ENCODE assay signal across 24 mouse cellular contexts in the genomic region with DNA sequence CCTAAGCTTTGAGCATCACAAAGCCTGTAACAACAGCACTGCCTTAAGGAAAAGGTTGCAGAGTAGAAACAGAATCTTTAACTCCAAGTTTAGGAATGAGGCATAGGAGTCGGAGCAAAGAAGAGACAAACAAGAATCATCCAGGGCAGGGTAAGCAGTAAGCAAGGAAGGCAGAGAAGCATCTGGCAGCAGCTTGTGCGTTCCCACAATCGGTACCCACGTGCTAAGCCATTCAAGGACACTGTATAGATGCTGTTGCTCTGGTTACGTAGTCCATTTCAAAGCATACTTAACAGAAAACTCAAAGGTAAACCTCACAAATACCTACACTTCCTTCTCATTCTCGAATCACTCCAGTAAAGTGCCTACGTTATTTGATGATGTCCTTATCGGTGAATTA. TPM values are rescaled to one million over a fixed set of nuclear protein-coding genes. Genes with fewer than 3 reads are reported as not detected.
DNase-seq lines count a peak whose midpoint lies in the region; ATAC-seq lines count a peak whose summit lies in the region.
"Had no signal": no experiment of that assay in that cellular context is flagged by ENCODE, and none has a peak within 500 bp of the region (broad histone marks: within the 10 kb centered on the region; RNA-seq: fewer than 3 reads in every experiment).

No protein-coding gene starts in this region.

- H3K4me1 ChIP-seq in midbrain, embryonic 14.5 days (ENCODE audit: control insufficient read depth, insufficient read depth, low read length), result no peaks in the 10 kb centered on the region
- no peaks in the 10 kb centered on the region; the same call in 1 of the 2 replicates for H3K4me1 ChIP-seq in midbrain, embryonic 11.5 days (ENCODE audit: control insufficient read depth, insufficient read depth, low read length)
- H3K4me1 ChIP-seq: liver, embryonic 13.5 days had no signal

- H3K27ac ChIP-seq in midbrain, embryonic 14.5 days (replicated peaks; ENCODE audit: low read depth, low read length), result no peak overlapping the region
- H3K27ac ChIP-seq in midbrain, embryonic 11.5 days (ENCODE audit: low read depth, low read length), result no peak overlapping the region
- H3K27ac ChIP-seq: limb, embryonic 12.5 days; liver, embryonic 13.5 days; lung, embryonic 15.5 days; macrophage; midbrain, embryonic 10.5 days; neural tube, embryonic 13.5 days had no signal

- 77% methylated on average over 8 of the region's 8 CpGs for WGBS in midbrain, embryonic 14.5 days
- WGBS in midbrain, embryonic 11.5 days, result 88% methylated on average over 8 of the region's 8 CpGs

- DNase-seq in frontal cortex, adult 2 months (ENCODE audit: extremely low spot score in 1 of 2, low spot score in 1 of 2), result peak; percentile 33 to 62
- no peak for DNase-seq in frontal cortex, postnatal 25 days (ENCODE audit: low spot score in 2 of 2)
- peak; percentile 20 for DNase-seq in midbrain, embryonic 14.5 days
- DNase-seq in midbrain, embryonic 11.5 days (ENCODE audit: low spot score, missing footprints), result no peak
- DNase-seq in left cerebral cortex, postnatal 36 days (ENCODE audit: low spot score in 2 of 2), result peak; percentile 39 to 48
- no peak for DNase-seq in adrenal gland, postnatal 25 days
- DNase-seq: adrenal gland, postnatal 14 days; cerebellum, adult 18-20 months; cerebellum, postnatal 25 days; embryo, embryonic 11 days; gastrocnemius, postnatal 36 days; kidney, adult 11 months; kidney, postnatal 10 days; layer of hippocampus, adult 9-11 months; liver, embryonic 13.5 days; spleen, adult 18-20 months; thymus, postnatal 36 days had no signal

- no peaks in the 10 kb centered on the region for H3K9me3 ChIP-seq in midbrain, embryonic 14.5 days (ENCODE audit: control insufficient read depth, low read length)
- no peaks in the 10 kb centered on the region for H3K9me3 ChIP-seq in midbrain, embryonic 11.5 days (ENCODE audit: control insufficient read depth, low read length)
- H3K9me3 ChIP-seq: G1E; limb, embryonic 12.5 days; liver, embryonic 13.5 days; lung, embryonic 15.5 days; midbrain, embryonic 10.5 days; neural tube, embryonic 13.5 days had no signal

- H3K4me3 ChIP-seq in midbrain, embryonic 14.5 days (replicated peaks; ENCODE audit: low read depth, low read length), result no peak overlapping the region
- H3K4me3 ChIP-seq in midbrain, embryonic 11.5 days (ENCODE audit: low read depth, low read length), result no peak overlapping the region
- H3K4me3 ChIP-seq: limb, embryonic 12.5 days; liver, embryonic 13.5 days; lung, embryonic 15.5 days; midbrain, embryonic 10.5 days; neural tube, embryonic 13.5 days had no signal

- no peak overlapping the region for H3K9ac ChIP-seq in midbrain, embryonic 14.5 days (replicated peaks; ENCODE audit: low read length)
- H3K9ac ChIP-seq in midbrain, embryonic 11.5 days (ENCODE audit: low read length), result no peak overlapping the region
- H3K9ac ChIP-seq: limb, embryonic 12.5 days; liver, embryonic 13.5 days; lung, embryonic 15.5 days; neural tube, embryonic 13.5 days had no signal

- H3K4me2 ChIP-seq in midbrain, embryonic 14.5 days (ENCODE audit: low read length), result no peak overlapping the region
- no peak overlapping the region for H3K4me2 ChIP-seq in midbrain, embryonic 11.5 days
- H3K4me2 ChIP-seq: limb, embryonic 12.5 days; liver, embryonic 13.5 days; lung, embryonic 15.5 days; neural tube, embryonic 13.5 days had no signal

- no peaks in the 10 kb centered on the region for H3K36me3 ChIP-seq in midbrain, embryonic 14.5 days (ENCODE audit: control insufficient read depth, insufficient read depth, low read length)
- no peaks in the 10 kb centered on the region for H3K36me3 ChIP-seq in midbrain, embryonic 11.5 days (ENCODE audit: control insufficient read depth, insufficient read depth, low read length)
- H3K36me3 ChIP-seq: G1E; limb, embryonic 12.5 days; liver, embryonic 13.5 days; lung, embryonic 15.5 days; midbrain, embryonic 10.5 days; neural tube, embryonic 13.5 days had no signal

- ATAC-seq in midbrain, embryonic 14.5 days (ENCODE audit: low FRiP score, low TSS enrichment), result no peak
- no peak for ATAC-seq in midbrain, embryonic 11.5 days (ENCODE audit: low FRiP score)
- no peak for ATAC-seq in erythroblast, adult 5-6 weeks (replicated peaks; ENCODE audit: low FRiP score, poor library complexity, severe bottlenecking)

- no peaks in the 10 kb centered on the region for H3K27me3 ChIP-seq in midbrain, embryonic 14.5 days (ENCODE audit: control insufficient read depth, insufficient read depth, low read length)
- no peaks in the 10 kb centered on the region for H3K27me3 ChIP-seq in midbrain, embryonic 11.5 days (ENCODE audit: control insufficient read depth, insufficient read depth, low read length)
- H3K27me3 ChIP-seq: limb, embryonic 12.5 days; liver, embryonic 13.5 days; lung, embryonic 15.5 days; neural tube, embryonic 13.5 days had no signal

- intact Hi-C loops in left cerebral cortex, postnatal 36 days (cut with DNase I), result no loop called here

RNA-seq across cellular contexts. Expression of a gene that starts 35.0 kb away (rescaled TPM):
- polyA plus RNA-seq in frontal cortex, adult 2 months (2012; rRNA removed), result 134 and 137 TPM in 2 replicates
- 12.1 and 14.4 TPM in 2 replicates for polyA plus RNA-seq in midbrain, embryonic 14.5 days (2014; fragmentation: Nextera tagmentation; extraction: Ambion mirVana)
- 5.8 and 7.4 TPM in 2 replicates for polyA plus RNA-seq in midbrain, embryonic 11.5 days (2014; fragmentation: Nextera tagmentation; extraction: Ambion mirVana)
- 100 to 1,000 TPM; 135 to 147 TPM for total RNA-seq in left cerebral cortex, postnatal 36 days (2021)
- not detected in 2 replicates for total RNA-seq in erythroblast, adult 5-6 weeks (2015; ENCODE audit: low replicate concordance)
- total RNA-seq in erythroblast, adult 5-6 weeks (2017; ENCODE audit: low replicate concordance), result not detected in 2 replicates
- 12.4 and 14.0 TPM in 2 replicates for total RNA-seq in adrenal gland, postnatal 25 days (2021)
- polyA plus RNA-seq: G1E had no signal

Comparison
In these comparisons a context has a peak if more than half of its experiments do, and no peak if none do; other contexts are left out.
1. DNase-seq: peak in frontal cortex, adult 2 months (2 of 2), midbrain, embryonic 14.5 days (single experiment) and left cerebral cortex, postnatal 36 days (2 of 2); none in frontal cortex, postnatal 25 days (0 of 2), midbrain, embryonic 11.5 days (single experiment) and adrenal gland, postnatal 25 days (single experiment).
2. RNA of a gene that starts 35.0 kb away (total RNA-seq): 135 to 147 TPM in left cerebral cortex, postnatal 36 days and 12.4 to 14.0 TPM in adrenal gland, postnatal 25 days; not detected in erythroblast, adult 5-6 weeks; every median in the first group is over 10 times any median in the second.